Mouse (Mus musculus): ENCODE measurements at regions not wholly inside any gene's neighbourhood (a gene's known extent, or its start where the extent isn't known, plus 50 kb on each side); places are given as distances from the start of the nearest gene placed in this dataset.

GRCm38 (mm10) chr16:5418462-5419197 is 162.8 kb upstream of the Eef2kmt start:
- TF ChIP-seq CTCF (IDR thresholded peaks at IDR 0.05; ENCODE audit: low read depth) = no peak
- no peak for TF ChIP-seq EP300 (IDR thresholded peaks at IDR 0.05; ENCODE audit: low read depth)

All from liver, embryonic 14.5 days (tissue).